Mouse (Mus musculus): ENCODE results near the gene Klhl35. TPM values are rescaled to one million over a fixed set of nuclear protein-coding genes. Genes with fewer than 3 reads are reported as not detected.

The Klhl35 gene
- polyA plus RNA-seq, 1 experiment from 2014 or later, result 1.8 TPM

- no peak for DNase-seq (ENCODE audit: low spot score)
- Histone ChIP-seq H3K9me3 (ENCODE audit: low read length) (no peaks in the 10 kb centered on the region), H3K9ac (replicated peaks; ENCODE audit: low read depth) (no peak overlapping the region), H3K4me1 (ENCODE audit: insufficient read depth, low read depth, low read length) (peaks cover 12% of the 10 kb centered on the region), H3K4me3 (ENCODE audit: low read depth, low read length) (no peak overlapping the region), H3K36me3 (ENCODE audit: insufficient read depth, low read length) (no peaks in the 10 kb centered on the region), H3K4me2 (replicated peaks; ENCODE audit: low read depth, low read length) (no peak overlapping the region), H3K27me3 (replicated peaks; ENCODE audit: insufficient read depth, low read length) (no peaks in the 10 kb centered on the region), H3K27ac (ENCODE audit: low read length) (no peak overlapping the region)
- WGBS, result 65% methylated on average over 10 of the region's 10 CpGs
- no peak for ATAC-seq
- TF ChIP-seq EP300 (IDR thresholded peaks at IDR 0.05), result no peak
- peak; percentile 50 for TF ChIP-seq CTCF (IDR thresholded peaks at IDR 0.05)
These were observed 26.9 kb upstream of the Klhl35 start for GRCm38 (mm10) chr7:99438881-99439280.

- Histone ChIP-seq H3K9me3 (ENCODE audit: low read length) (no peaks in the 10 kb centered on the region), H3K9ac (replicated peaks; ENCODE audit: low read depth) (no peak overlapping the region), H3K4me2 (replicated peaks; ENCODE audit: low read depth, low read length) (no peak overlapping the region), H3K27me3 (replicated peaks; ENCODE audit: insufficient read depth, low read length) (no peaks in the 10 kb centered on the region), H3K27ac (ENCODE audit: low read length) (peak overlapping the region; percentile 6; the same call in 1 of the 2 replicates), H3K36me3 (ENCODE audit: insufficient read depth, low read length) (no peaks in the 10 kb centered on the region), H3K4me1 (ENCODE audit: insufficient read depth, low read depth, low read length) (peaks cover 12% of the 10 kb centered on the region), H3K4me3 (ENCODE audit: low read depth, low read length) (no peak overlapping the region)
- DNase-seq (ENCODE audit: low spot score) (peak; percentile 93), ATAC-seq (peak; percentile 96)
- TF ChIP-seq EP300 (IDR thresholded peaks at IDR 0.05) (peak; percentile 53; the same call in 1 of the 2 replicates), CTCF (IDR thresholded peaks at IDR 0.05) (no peak)
- 6% methylated on average over 6 of the region's 6 CpGs for WGBS
These were observed 24.2 kb upstream of the Klhl35 start for GRCm38 (mm10) chr7:99441534-99442072.

GRCm38 (mm10) chr7:99443164-99443563 is 22.6 kb upstream of the Klhl35 start:
- Histone ChIP-seq H3K4me3 (ENCODE audit: low read depth, low read length) (no peak overlapping the region), H3K27me3 (replicated peaks; ENCODE audit: insufficient read depth, low read length) (no peaks in the 10 kb centered on the region), H3K27ac (ENCODE audit: low read length) (no peak overlapping the region), H3K9me3 (ENCODE audit: low read length) (no peaks in the 10 kb centered on the region), H3K4me2 (replicated peaks; ENCODE audit: low read depth, low read length) (no peak overlapping the region), H3K4me1 (ENCODE audit: insufficient read depth, low read depth, low read length) (peaks cover 12% of the 10 kb centered on the region), H3K36me3 (ENCODE audit: insufficient read depth, low read length) (0 out of 2 replicates have a peak, but pooled peaks cover 2% of the 10 kb centered on the region), H3K9ac (replicated peaks; ENCODE audit: low read depth) (no peak overlapping the region)
- ATAC-seq, result no peak
- WGBS, result 61% methylated on average over 5 of the region's 5 CpGs
- DNase-seq (ENCODE audit: low spot score), result no peak
- TF ChIP-seq CTCF (IDR thresholded peaks at IDR 0.05) (no peak), EP300 (IDR thresholded peaks at IDR 0.05) (no peak)

GRCm38 (mm10) chr7:99444012-99444411 is 21.8 kb upstream of the Klhl35 start:
- peaks cover 12% of the 10 kb centered on the region for H3K4me1 ChIP-seq (ENCODE audit: insufficient read depth, low read depth, low read length)
- H3K9me3 ChIP-seq (ENCODE audit: low read length), result no peaks in the 10 kb centered on the region
- no peak overlapping the region for H3K9ac ChIP-seq (replicated peaks; ENCODE audit: low read depth)
- TF ChIP-seq EP300 (IDR thresholded peaks at IDR 0.05) (no peak), CTCF (IDR thresholded peaks at IDR 0.05) (peak; percentile 73)
- DNase-seq (ENCODE audit: low spot score) (peak; percentile 23), ATAC-seq (no peak)
- no peak overlapping the region for H3K4me2 ChIP-seq (replicated peaks; ENCODE audit: low read depth, low read length)
- H3K27ac ChIP-seq (ENCODE audit: low read length), result no peak overlapping the region
- H3K4me3 ChIP-seq (ENCODE audit: low read depth, low read length), result no peak overlapping the region
- 68% methylated on average over 6 of the region's 6 CpGs for WGBS
- 0 out of 2 replicates have a peak, but pooled peaks cover 4% of the 10 kb centered on the region for H3K36me3 ChIP-seq (ENCODE audit: insufficient read depth, low read length)
- no peaks in the 10 kb centered on the region for H3K27me3 ChIP-seq (replicated peaks; ENCODE audit: insufficient read depth, low read length)

- DNase-seq (ENCODE audit: low spot score) (no peak), ATAC-seq (no peak)
- Histone ChIP-seq H3K9me3 (ENCODE audit: low read length) (no peaks in the 10 kb centered on the region), H3K27me3 (replicated peaks; ENCODE audit: insufficient read depth, low read length) (no peaks in the 10 kb centered on the region), H3K4me3 (ENCODE audit: low read depth, low read length) (no peak overlapping the region), H3K9ac (replicated peaks; ENCODE audit: low read depth) (no peak overlapping the region), H3K27ac (ENCODE audit: low read length) (no peak overlapping the region), H3K4me2 (replicated peaks; ENCODE audit: low read depth, low read length) (no peak overlapping the region), H3K36me3 (ENCODE audit: insufficient read depth, low read length) (0 out of 2 replicates have a peak, but pooled peaks cover 4% of the 10 kb centered on the region), H3K4me1 (ENCODE audit: insufficient read depth, low read depth, low read length) (peaks cover 12% of the 10 kb centered on the region)
- peak; percentile 63 for TF ChIP-seq CTCF (IDR thresholded peaks at IDR 0.05)
- TF ChIP-seq EP300 (IDR thresholded peaks at IDR 0.05), result no peak
- 80% methylated on average over 2 of the region's 2 CpGs for WGBS
These were observed 20.0 kb upstream of the Klhl35 start for GRCm38 (mm10) chr7:99445833-99446232.

- no peak overlapping the region for H3K4me3 ChIP-seq (ENCODE audit: low read depth, low read length)
- H3K4me2 ChIP-seq (replicated peaks; ENCODE audit: low read depth, low read length), result no peak overlapping the region
- ATAC-seq (no peak), DNase-seq (ENCODE audit: low spot score) (no peak)
- H3K27ac ChIP-seq (ENCODE audit: low read length), result no peak overlapping the region
- no peak overlapping the region for H3K9ac ChIP-seq (replicated peaks; ENCODE audit: low read depth)
- no peaks in the 10 kb centered on the region for H3K9me3 ChIP-seq (ENCODE audit: low read length)
- 79% methylated on average over 5 of the region's 5 CpGs for WGBS
- TF ChIP-seq EP300 (IDR thresholded peaks at IDR 0.05) (no peak), CTCF (IDR thresholded peaks at IDR 0.05) (no peak)
- 0 out of 2 replicates have a peak, but pooled peaks cover 4% of the 10 kb centered on the region for H3K36me3 ChIP-seq (ENCODE audit: insufficient read depth, low read length)
- H3K4me1 ChIP-seq (ENCODE audit: insufficient read depth, low read depth, low read length), result no peaks in the 10 kb centered on the region
- H3K27me3 ChIP-seq (replicated peaks; ENCODE audit: insufficient read depth, low read length), result no peaks in the 10 kb centered on the region
These were observed 18.5 kb upstream of the Klhl35 start for GRCm38 (mm10) chr7:99447323-99447722.

All from lung, postnatal 0 days (tissue).